Mouse (Mus musculus) brown adipose tissue, adult 24 weeks (tissue): ENCODE results near the gene Mmp17. TPM values are rescaled to one million over a fixed set of nuclear protein-coding genes. Genes with fewer than 3 reads are reported as not detected.
"Not testable (repeated sequence)": the region's sequence is repeated elsewhere in the genome, so short reads cannot be mapped to it uniquely, and the experiment has no call there.

Experiments used
- H3K27ac ChIP-seq: fragments of 200-500 bp; replicated peaks from 2 replicates; pipeline ENCODE4 v1.5.1; 2012; ENCODE audit warnings: low read depth, mild to moderate bottlenecking, low read length
- H3K4me1 ChIP-seq: fragments of 200-500 bp; 2 replicates; pipeline ENCODE4 v1.6.1; 2012; ENCODE audit warnings: low read length, mixed read lengths; ENCODE audit not compliant: control insufficient read depth, insufficient read depth, insufficient read length
- H3K4me3 ChIP-seq: fragments of 200-500 bp; 2 replicates; pipeline ENCODE4 v1.5.1; 2012; ENCODE audit warnings: low read depth, mild to moderate bottlenecking, low read length, moderate library complexity; ENCODE audit not compliant: insufficient read depth
- polyA plus RNA-seq: library from polyadenylated mRNA; stranded (reverse); fragments of >200 nt; gene quantifications from 2 replicates; pipeline ENCODE4 v1.2.4, GENCODE M21; 2012; ENCODE audit not compliant: missing spikeins, insufficient read depth, insufficient read length

The Mmp17 gene
- polyA plus RNA-seq, 1 experiment, result 0.36 TPM

GRCm38 (mm10) chr5:129580046-129580445 lies 3.9 kb upstream of the Mmp17 start:
- Histone ChIP-seq H3K4me1 (peaks cover 3% of the 10 kb centered on the region; the same call in 1 of the 2 replicates), H3K4me3 (no peak overlapping the region), H3K27ac (no peak overlapping the region)

DNA sequence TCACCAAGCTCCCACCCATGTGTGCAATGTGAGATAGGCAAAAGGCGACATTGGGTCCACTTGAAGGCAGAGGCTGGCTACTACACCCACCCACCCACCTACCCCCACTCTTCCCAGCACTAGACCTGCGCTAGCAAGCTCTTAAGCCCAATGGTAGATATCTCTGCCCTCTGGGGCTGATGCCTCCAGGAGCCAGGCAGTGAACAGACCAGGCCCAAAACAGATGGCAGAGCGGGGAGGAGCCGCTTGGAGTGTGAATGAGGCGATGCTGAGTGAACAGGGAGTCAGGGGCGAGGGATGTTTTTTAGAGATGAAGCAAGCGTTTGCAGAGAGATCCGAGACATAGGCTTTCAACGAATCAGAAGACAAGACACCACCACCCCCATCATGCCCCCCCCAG lies 3.4 kb upstream of the Mmp17 start:
- no peak overlapping the region for H3K4me3 ChIP-seq

GRCm38 (mm10) chr5:129581015-129581414 lies 3.0 kb upstream of the Mmp17 start:
- Histone ChIP-seq H3K4me3 (no peak overlapping the region), H3K27ac (no peak overlapping the region), H3K4me1 (peaks cover 6% of the 10 kb centered on the region; the same call in 1 of the 2 replicates)

More for the DNA sequence above, 3.4 kb upstream of the Mmp17 start:
- Histone ChIP-seq H3K4me1 (peaks cover 6% of the 10 kb centered on the region; the same call in 1 of the 2 replicates), H3K27ac (no peak overlapping the region)

DNA sequence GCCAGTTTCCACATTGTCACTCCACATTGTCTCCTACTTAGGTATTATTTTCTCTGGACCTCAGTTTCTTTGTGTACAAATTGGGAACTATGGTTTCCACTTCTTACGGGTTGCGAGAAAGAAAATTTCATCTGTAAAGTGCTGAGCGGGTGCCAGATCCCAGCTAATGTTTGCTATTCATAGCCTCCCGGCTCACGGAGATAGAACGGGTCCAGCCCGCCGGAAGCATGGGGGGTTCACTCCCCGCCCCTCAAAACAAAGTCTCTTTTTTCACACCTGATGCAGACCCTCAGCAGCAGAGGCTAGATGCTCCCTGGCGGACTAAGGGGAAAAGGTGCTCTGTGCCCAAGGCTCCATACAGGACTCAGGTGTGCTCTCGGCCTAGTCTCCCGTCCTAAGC lies 638 bp upstream of the Mmp17 start:
- Histone ChIP-seq H3K4me3 (no peak overlapping the region), H3K27ac (no peak overlapping the region), H3K4me1 (peaks cover 6% of the 10 kb centered on the region; the same call in 1 of the 2 replicates)

- H3K27ac ChIP-seq, result no peak overlapping the region
- peak overlapping the region; percentile 78 for H3K4me3 ChIP-seq
- H3K4me1 ChIP-seq, result peaks cover 6% of the 10 kb centered on the region; the same call in 1 of the 2 replicates
These were observed 893 bp downstream of the Mmp17 start for GRCm38 (mm10) chr5:129584583-129585541.

- H3K4me1 ChIP-seq, result peaks cover 6% of the 10 kb centered on the region; the same call in 1 of the 2 replicates
- peak overlapping the region; percentile 51 for H3K4me3 ChIP-seq
- no peak overlapping the region for H3K27ac ChIP-seq
These were observed 2.0 kb downstream of the Mmp17 start for GRCm38 (mm10) chr5:129586016-129586415.

GRCm38 (mm10) chr5:129586471-129586870 lies 2.5 kb downstream of the Mmp17 start:
- no peak overlapping the region for H3K4me3 ChIP-seq
- H3K4me1 ChIP-seq, result peaks cover 6% of the 10 kb centered on the region; the same call in 1 of the 2 replicates
- H3K27ac ChIP-seq, result no peak overlapping the region

DNA sequence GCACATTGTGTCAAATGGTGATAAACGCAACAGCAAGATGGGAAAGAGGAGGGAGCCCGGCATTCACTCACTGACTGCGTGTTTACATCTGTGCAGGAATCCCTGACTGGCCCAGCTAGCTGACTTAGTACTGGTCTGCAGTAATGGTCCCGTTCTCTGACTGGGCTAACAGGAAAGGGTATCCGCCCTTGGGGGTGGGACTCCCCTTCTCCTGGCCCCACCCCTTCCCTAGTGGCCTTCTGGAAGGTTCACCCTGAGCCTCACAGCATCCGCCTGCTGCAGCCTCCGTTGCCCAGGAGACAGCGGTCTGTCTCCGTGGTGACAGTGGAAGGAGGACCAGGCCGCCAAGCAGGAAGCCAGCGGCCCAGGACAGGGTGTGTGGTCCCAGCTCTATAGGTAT lies 6.9 kb downstream of the Mmp17 start:
- H3K27ac ChIP-seq, result no peak overlapping the region
- no peaks in the 10 kb centered on the region for H3K4me1 ChIP-seq
- no peak overlapping the region for H3K4me3 ChIP-seq

GRCm38 (mm10) chr5:129594116-129595114 lies 10.4 kb downstream of the Mmp17 start:
- no peaks in the 10 kb centered on the region for H3K4me1 ChIP-seq
- no peak overlapping the region for H3K4me3 ChIP-seq
- no peak overlapping the region for H3K27ac ChIP-seq

- Histone ChIP-seq H3K27ac (no peak overlapping the region), H3K4me1 (no peaks in the 10 kb centered on the region), H3K4me3 (no peak overlapping the region)
These were observed 18.1 kb downstream of the Mmp17 start for GRCm38 (mm10) chr5:129602071-129602487.

GRCm38 (mm10) chr5:129607476-129607875 lies 23.5 kb downstream of the Mmp17 start:
- H3K27ac ChIP-seq, result no peak overlapping the region
- H3K4me1 ChIP-seq, result no peaks in the 10 kb centered on the region
- H3K4me3 ChIP-seq, result no peak overlapping the region

- Histone ChIP-seq H3K27ac (no peak overlapping the region), H3K4me1 (no peaks in the 10 kb centered on the region), H3K4me3 (no peak overlapping the region)
These were observed 27.1 kb downstream of the Mmp17 start for GRCm38 (mm10) chr5:129611060-129611459.

DNA sequence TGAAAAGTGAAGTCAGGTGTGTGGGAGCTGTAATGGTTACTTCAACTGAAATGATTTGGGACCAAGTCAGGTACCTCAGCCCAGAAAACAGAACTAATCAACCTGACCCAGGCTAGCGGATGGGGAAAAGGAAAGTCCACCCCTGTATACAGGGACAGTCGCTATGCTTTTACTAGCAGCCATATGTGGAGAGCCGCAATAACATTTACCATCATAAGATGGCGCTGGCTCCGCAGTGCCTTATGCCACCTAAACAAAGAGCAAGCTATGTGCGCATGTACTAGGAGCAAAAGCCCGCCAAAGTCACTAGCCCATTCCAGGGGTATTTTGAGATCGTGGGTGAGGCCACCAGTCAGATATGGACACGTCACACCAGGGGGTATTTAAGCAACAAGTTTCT lies 36.6 kb downstream of the Mmp17 start:
- H3K4me3 ChIP-seq, result not testable (repeated sequence)

DNA sequence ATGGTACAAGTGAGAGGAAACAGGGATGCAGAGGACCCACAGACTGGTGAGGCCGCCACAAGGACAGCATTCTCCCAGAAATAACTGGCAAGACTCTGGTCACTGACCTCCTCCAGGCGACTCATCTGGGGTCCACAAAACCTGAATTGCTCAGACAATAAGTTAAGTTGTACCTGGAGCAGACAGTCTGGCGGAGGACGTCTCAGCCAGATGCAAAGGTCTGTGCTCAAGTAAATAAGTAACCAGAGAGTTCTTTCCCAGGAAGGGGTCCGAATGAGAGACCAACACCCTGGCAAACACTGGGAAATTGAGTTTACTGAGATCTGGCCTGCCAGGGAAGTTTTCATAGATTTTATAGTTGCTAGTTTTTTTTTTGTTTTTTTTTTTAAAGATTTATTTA lies 37.4 kb downstream of the Mmp17 start:
- Histone ChIP-seq H3K27ac (no peak overlapping the region), H3K4me1 (no peaks in the 10 kb centered on the region), H3K4me3 (no peak overlapping the region)

More for the DNA sequence above, 36.6 kb downstream of the Mmp17 start:
- not testable (repeated sequence) for H3K27ac ChIP-seq, H3K4me1 ChIP-seq

DNA sequence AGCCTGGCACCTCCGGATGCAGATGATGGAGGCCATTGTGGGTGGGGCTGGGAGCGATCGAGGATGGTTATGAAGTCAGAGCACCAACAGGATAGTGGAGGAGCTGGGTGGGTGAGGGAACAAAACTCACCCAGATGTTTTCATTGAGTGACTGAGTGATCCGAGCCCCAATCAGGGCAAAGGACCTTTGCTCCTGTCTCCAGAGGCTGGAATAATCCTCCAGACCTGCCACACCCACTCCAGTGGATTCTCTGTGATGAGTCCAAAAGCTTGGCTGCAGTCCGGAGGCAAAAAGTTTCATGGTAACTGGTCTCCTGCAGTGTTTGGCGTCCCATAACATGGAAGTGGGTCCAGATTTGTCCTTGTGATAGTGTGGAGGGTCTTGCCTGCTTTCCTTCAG lies 42.1 kb downstream of the Mmp17 start:
- Histone ChIP-seq H3K4me1 (no peaks in the 10 kb centered on the region), H3K4me3 (no peak overlapping the region), H3K27ac (no peak overlapping the region)
